Mouse (Mus musculus) left cerebral cortex, adult 18-20 months (tissue): ENCODE results near the gene Kif16b. TPM values are rescaled to one million over a fixed set of nuclear protein-coding genes. Genes with fewer than 3 reads are reported as not detected.
A peak's percentile ranks its signal among the peaks of the same experiment; 100 is the strongest.

ENCODE experiments used
- DNase-seq, 2 experiments: peaks; one replicate each; pipeline ENCODE4 v3.0.0; 2021 to 2022; ENCODE audit warnings: low spot score in 2 of 2, mixed read lengths in 1 of 2
- total RNA-seq, 2 experiments: library from RNA; stranded (reverse); gene quantifications; 2 replicates each; pipeline ENCODE4 v1.2.3; 2021

Kif16b gene
- total RNA-seq, 2 experiments from 2014 or later: 15.0 to 18.1 TPM

DNA sequence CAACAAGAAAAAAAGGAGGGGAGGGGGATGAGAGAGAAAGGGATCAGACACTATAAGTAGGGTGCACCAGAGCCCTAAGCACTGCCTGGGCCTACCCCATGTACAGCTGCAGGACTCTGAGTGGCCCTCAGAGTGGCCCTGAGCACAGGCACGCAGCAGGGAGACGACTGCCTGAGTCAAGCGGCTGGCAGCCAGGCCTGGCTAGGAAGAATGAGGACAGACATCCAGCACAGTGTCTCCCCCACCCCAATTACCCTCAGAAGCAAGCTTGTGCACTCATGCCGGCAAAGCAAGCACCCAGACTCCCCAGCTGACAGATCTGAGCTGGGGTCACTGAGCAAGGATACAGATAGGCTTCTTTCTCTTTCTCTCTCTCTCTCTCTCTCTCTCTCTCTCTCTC, 25.4 kb downstream of the Kif16b start:
- no peak for DNase-seq

DNA sequence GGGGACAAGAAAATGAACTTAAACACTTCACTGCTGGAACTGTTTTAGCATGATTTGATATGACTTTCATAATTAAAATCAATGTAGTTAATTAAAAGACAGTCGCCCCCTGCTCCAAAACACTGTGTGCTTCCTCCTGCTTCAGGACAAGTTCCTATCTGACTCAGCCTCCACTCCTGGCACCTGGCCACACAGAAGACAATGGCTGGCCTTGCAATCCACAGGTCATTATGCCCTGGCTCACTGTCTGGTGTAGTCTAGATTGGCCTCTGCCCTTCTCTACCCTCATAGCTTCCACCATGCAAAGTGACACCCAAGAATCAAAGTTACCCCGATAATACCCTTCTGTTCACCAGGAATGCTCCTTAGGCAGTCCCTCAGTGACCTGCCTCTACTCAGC, 26.8 kb downstream of the Kif16b start:
- DNase-seq: no peak

DNA sequence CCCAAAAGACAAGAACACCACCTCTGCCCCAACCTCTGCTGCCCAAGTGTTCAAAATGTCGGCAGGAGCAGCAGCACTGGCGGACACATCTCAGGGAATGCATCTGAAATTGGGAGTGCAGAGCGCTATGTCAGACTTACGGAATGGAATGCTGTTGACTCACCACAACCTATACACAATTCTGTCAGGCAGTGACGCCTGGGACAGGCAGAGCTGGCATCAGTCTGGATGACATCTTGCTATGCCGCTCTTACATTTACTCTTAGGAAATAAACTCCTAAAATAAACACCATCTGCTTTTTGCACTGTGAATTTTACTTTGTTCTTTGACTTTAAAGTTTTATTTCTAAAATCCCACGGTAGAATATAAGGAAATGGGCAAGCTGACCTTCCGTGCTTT, 31.3 kb downstream of the Kif16b start:
- DNase-seq: peak in 1 of 2 experiments; percentile 18

DNA sequence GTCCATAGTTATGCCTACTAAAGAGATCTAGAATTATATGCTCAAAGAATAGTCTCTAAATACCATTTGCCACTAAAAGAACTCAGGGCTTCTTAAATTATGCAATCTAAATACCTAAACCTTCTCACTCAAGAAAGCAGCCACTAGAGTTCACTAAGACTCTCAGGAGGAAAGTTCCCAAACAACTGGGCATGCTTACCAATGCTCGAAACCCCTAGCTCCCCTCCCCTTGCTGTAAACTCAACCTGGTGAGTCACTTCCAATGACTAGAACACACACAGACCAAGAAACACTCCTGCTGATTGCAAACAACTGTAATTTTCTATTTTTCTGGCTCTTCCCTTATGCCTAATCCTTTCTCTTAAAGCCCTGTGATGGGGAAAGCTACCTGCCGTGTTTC, 33.9 kb downstream of the Kif16b start:
- no peak for DNase-seq

DNA sequence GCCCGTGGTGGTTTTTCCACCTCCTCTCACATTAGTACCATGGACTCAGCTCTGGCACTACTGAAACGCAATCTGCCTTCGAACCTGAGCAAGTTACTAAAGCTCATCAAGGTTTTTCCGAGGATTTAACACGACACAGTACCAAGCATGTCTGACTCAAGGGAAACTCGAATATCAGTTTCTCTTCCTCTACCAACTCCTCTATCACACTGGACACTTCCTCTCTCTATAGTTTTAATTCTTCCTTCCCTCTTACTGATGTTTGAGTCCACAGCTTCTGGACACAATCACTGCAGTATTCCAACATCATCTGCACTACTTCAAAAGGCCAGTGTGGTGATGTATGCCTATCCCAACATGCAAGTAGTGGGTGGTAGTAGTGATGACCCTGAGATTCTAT, 40.3 kb downstream of the Kif16b start:
- DNase-seq: no peak

DNA sequence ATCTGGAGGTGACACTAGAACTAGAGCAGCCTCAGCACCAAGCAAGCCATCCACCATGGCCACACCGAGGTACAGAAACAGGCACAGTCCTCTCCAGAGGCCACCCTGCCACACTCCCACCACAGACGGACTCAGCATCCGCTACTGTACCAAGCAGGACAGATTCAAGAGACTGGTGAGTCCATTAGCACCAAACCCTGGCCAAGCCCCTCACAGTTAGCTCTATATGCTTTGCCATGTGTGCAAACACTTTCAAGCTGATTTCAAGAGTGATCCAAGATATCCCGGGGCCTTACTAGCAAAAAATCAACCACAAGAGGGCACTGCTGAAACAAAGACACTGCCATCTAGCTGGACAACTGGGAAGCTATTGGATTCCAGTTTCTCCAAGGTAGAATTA, 41.9 kb downstream of the Kif16b start:
- DNase-seq: peak; percentile 55 to 69

DNA sequence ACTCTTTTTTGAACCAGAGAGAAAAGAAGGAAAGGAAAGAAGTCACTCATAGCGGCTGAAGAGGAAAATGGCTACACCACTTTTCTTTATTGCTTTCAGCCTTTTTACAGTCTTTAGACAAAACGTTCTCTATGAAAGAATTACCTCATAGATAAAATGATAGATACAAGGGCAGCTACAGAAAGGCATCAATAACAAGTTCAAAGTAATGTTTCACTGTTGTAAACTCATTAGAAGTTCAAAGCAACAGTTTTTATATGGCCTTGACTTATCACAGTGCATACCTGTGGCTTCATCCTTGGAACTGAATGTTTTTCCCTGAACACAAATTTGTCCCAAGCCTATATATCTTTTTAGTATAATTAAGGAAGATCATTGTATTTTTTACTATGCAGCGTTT, 62.6 kb downstream of the Kif16b start:
- no peak for DNase-seq

DNA sequence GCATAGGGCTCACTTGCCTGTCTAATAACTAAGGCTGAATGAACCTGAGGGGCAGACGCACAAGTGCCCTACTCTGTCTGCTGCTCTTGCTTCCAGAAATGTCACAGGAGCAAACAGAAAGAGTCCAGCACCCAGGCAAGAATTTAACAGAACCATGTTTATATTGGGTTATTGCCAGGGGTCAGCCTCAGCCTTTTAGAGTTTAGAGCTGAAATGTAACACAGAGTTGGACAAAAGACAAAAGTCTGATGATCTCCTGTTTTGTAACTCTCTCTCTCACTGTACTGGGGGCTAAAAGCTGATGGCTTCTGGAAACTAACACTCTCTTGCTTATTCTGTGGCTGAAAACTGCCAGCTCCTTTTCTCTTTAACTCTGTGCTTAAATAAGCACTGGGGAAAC, 63.2 kb downstream of the Kif16b start:
- DNase-seq: no peak

DNA sequence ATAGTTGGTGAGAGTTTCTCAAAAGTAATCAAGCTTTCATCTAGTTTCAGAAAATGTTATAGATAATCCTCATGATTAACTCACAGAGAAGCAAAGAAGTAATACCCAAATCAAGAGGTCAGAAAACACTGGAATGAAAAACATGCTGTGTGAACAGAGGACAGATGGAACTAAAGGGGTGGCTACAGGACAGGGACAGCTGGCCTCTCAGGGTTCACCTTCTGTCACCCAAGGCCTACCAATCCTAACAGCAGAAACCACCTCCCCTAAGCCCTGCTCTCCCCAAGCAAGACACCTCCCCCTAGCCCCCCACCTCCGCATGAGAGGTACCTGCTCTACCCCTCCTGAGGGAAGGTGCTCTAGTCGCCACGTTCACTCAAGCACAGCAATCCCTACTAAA, 66.6 kb downstream of the Kif16b start:
- no peak for DNase-seq

DNA sequence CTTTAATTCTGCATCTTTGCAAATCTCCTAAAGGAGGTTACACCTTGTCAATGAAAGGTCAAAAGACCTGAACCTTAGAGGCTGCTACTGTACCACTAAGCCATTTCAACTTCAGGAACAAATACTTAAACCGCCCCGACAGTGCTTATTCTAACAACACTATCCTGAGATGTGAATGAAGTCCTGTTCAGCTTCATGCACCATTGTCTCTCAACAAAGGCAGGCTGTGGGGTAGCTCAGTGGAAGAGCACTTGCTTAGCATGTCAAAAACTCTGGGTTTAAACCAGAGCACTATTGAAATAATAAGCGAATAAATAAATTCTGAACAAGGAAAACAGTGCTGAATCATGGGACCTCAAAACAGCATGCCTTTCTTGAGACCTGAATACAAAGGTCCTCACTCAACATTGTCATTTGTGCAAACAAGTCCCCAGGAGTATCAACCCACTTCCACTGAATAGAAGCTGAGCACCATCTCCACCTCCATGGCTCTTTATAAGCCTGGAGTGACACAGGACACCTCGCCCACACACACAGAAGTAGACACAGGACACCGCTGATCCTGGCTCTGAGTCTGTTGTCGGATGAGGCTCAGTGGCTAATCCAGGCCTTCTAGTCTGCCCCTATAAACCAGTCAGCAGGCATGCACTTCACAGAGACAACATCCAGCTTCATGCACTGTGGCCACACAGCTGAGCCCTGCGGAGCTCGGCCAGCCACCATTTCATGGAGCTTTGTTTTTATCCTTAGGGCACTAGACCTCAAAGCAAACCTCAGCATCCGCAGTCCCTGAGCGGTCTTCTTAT, 68.5 kb downstream of the Kif16b start:
- DNase-seq: no peak

DNA sequence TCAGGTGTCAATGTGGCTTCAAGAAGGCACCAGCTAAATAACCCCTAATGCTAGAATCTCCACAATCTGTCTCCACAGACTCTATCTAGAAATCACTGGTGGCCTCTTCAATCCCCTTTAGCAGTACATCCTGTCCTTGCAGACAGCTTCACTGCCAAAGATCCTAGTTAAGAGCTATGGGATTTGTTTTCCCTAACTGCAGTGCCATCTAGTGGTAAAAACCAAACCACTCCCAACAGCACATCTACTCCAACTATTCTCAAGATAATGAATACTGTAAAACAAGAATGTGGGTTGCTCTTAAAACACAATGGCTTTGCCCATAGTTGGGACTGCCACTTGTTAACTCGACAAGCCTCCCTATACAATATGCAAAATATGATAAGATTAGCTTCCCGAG, 88.3 kb downstream of the Kif16b start:
- peak; percentile 39 to 45 for DNase-seq

DNA sequence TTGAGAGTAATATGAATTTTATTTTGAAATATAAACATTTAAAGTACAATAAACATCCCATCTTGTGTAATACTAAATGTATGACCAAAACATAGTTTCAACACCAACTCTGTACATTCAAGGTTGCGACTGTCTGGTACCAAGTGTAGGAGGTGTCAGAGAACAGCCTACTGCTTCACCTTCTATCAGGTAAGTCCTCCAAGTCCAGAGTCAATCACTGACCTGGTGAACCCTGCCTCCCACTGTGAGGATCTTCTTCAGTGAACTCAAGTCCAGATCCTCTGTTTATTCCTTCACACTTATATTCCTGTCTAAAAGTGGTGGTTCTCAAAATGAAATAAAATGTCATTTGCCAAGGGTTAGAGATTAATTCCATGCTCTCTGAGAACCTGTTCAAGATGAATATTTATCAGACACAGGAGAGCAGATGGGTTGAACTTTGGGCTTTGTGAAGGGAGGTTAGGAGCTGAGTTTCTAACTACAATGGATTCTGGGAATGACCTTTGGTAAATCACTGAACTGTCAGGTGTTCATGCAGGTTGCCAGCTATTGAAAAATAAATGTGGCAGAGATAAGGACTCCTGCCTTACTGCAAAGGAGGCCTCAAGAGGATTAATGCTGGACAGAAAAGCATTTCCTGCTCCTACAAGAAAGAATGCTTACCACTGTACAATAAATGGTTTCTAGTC, 97.4 kb downstream of the Kif16b start:
- no peak for DNase-seq

DNA sequence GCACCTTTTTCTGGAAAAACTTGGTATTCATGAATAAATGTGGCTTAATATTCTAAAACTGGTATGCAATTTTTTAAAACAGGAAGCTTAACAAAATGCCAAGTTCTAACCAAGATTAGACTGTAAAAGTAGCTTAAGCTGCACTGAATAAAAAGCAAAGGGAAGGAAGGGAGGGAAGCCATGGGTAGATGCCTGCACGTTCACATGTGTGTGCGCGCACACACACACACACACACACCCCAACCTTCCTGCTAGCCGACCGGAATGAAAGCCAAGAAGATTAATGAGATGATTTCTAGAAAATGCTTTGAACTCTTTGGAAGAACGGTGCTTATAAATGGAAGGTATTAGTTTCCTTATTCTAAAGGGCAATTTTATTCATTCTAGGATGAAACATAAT, 104.0 kb downstream of the Kif16b start:
- no peak for DNase-seq

DNA sequence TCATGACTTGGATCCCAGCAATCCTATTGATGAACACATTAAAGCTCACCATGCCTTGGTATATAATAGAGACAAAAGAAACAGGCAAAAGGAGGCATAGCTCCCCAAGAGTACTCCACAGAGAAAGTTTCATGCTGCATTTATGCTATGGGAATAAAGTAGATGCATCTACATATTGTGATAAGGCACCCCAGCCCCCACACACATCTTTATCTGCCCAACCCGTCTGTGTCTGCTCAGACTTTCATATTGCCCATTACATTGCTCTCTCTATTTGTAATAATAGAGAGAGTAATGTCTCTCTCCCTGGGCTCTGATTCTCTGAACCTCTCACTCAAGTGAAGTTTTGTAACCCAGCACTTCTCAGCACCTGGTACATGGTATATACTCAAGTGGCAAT, 126.0 kb downstream of the Kif16b start:
- no peak for DNase-seq

DNA sequence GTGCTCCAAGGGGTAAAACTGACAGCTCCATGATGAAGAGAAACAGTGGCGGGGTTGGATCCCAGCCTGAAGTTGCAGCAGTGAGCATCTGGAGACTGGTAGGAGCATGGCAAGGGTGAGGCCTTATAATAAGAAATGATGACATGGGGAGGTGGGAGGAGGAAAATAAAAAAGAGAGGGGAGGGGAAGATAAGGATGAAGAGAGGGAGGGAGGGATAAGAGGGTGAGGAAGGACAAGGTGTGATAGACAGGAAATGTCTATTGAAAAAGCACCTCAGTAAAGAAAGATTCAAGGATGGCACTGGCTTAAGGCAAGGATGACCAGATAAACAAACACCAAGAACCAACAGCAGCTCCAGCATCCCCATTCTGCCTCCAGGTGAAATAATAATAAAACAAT, 126.6 kb downstream of the Kif16b start:
- no peak for DNase-seq

DNA sequence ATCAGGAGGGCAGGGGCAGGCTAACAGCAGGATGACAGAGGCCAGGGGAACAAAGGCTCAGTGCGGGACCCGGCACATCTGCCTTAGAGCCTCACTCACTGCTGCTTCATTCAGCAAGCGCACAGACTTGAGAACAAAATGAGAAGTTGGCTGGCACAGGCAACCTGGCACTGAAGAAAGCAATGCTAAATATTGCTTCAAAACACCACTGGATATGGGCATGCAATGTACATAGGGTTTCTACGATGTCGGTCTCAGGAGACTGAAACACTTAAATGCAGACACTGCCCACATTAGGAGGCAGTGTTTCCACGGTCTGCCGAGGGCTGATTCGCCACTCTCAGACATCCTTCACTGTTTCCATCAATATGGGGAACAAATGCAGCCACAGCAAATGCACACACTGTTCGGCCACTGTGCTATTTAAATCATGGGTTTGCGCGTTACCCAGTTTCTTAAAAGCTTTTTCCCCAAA, 131.6 kb downstream of the Kif16b start:
- peak; percentile 20 to 33 for DNase-seq

DNA sequence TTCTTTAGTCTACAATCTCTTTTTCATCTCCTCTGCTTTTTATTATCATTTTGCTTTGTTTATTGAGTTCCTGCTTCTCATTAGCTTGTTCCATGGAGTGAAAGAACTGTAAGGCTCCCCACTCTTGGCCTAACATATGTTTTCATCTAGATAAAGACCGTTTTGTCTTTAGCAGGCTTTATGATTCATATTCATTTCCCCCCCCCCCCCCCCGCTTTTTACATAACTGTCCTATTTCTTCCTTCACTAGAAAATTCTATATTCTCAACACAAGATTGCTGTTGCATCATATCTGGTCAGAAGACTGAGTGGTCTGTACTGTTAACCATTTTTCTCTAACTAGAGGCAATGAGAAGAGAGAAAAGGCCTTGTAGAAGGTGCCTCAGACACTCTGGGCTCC, 137.1 kb downstream of the Kif16b start:
- no peak for DNase-seq

DNA sequence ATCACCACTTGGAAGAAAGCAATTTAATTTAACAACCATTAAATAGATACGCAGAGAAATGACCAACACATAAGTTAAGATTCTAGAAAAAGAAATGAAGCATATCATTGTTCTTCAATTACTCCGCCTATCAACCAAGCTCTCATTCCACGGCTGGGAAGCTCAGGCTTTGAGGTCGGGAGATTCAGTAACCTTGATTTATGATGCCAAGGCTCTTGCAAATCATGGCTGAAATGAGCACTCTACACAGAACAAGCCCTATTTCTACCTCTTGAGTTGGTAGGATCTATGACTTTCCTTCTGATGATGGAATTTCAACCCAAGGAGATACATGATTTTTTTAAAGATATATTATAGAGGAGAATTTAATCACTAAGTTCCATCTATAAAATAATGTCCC, 140.5 kb downstream of the Kif16b start:
- DNase-seq: no peak

DNA sequence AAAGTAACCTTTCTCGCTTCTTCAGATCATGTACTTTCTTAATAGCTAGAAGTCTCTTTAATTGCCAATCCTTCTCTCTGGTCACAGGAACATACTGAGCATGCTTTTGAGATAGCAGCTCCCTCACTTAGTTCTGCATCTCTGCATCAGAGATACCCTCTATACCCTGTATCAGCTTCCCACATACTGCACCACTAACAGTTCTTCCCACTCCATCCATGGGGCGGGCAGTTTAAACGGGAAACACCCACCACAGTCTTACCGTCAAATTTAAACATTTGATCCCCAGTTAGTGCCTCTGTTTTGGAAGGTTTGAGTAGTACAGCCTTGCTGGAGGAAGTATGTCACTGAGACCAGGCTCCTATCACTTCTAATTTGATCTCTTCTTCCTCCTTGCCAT, 142.1 kb downstream of the Kif16b start:
- no peak for DNase-seq

DNA sequence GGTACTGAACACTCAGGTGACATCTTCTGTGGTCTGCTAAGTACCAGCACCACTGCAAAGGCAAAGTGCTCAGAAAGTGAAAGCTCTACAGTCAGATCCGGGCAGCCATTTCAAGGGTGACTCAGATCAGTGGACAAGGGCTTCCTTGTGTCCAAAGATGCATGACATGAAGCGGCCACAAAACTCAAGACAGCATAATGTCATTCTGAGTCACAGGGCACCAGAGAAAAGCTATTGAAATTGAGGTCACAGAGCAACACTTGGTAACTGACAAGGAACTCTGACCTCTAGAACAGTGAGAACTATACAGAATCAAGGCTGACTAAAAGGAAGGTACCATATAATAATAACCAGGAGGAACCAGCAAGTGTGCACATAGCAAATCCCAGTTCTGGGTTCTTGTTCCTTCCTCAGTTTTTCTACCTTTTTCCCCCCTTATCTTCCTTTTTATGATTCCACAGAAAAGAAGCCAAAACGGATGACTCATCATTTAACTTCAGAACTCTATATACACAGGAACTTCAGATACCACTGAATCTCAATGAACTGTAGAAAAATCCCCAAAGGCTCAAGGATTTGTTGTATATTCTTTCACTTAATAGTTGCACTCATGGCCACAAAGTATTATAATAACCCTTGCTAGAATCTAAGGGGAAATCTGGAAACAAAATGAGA, 143.1 kb downstream of the Kif16b start:
- DNase-seq: no peak

DNA sequence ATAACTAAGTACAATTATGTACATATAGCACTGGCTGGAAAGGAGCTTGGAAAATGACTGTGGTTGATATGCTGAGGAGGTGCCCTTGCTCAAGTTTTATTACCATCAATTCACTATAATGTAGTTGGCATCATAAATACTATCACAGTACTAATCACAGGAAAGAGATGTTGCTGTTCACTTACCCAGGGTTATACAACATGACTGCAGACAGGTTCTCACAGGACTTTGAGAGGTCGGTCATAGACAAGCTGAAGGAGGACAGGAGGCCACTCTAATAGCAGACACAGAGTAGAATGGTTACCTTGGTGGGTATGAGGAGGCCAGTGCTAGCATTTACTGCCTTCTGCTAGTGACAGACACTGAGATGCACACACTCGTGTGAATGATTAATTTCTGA, 162.0 kb downstream of the Kif16b start:
- DNase-seq: no peak

DNA sequence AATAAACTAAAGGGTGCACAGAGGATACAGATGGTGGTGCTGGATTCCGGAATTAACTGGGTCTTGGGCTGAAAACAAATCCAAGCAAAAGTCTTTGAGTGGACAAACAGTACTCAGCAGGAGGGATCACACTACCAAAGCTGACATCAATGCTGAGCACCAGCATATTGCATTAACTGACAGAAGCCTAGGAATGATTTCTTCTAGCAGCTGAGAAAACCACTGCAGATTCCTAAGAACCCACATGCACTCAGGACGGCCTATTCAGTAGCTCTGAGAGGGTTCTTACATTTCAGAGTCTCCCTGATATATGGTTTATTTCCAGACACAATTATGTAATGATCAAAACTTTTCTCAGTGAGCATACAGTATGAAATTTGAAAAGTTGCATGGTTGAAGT, 162.8 kb downstream of the Kif16b start:
- no peak for DNase-seq
